Mouse (Mus musculus): ENCODE measurements around the gene Adarb2.

GRCm38 (mm10) chr13:8365523-8365922 is 162.9 kb downstream of the Adarb2 start:
- TF ChIP-seq CTCF (IDR thresholded peaks at IDR 0.05; ENCODE audit: low read depth) (no peak), EP300 (optimal IDR thresholded peaks at IDR 0.05) (no peak)
